In the genomic region with DNA sequence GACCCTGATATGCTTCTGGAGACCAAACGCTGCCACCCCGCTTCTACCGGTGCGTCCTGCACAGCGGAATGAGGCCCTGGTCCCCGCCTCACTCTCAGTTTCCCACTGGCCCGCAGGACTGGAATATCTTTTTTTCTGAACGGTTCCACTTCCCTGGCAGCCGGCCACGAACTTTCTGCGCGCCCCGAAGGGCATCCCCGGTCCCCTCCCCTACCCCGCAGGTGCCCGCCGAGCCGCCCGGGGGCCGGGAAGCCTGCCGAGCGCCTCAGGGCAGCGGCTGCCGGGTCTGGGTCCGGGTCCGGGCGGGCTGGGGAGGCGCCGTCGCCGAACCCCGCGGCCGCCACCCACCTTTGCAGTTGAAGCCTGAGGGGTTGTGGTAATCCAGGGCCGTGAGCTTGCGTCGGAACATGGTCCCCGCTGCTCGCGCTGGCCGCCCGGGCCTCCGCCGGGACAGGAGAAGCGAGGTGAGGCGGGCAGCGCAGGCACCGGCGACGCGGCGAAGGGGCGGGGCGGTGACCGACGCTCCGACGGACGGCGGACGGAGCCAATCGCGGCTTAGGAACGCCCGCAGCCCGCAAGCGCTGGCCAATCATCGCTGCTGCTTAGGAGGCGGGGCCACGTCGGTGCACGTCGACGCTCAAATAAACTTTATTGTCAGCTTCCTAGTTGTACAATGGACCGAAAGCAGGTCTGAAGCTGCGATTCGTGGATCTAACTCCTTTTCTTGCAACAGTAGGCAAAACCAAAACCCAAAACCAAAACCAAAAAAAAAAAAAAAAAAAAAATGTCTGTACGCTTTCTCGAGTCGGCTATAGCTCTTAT, we compare ENCODE assay signal across 1 mouse cellular context.
A peak's percentile ranks its signal among the peaks of the same experiment; 100 is the strongest.
TF ChIP-seq lines count a peak whose summit lies in the region.

A gene (minus strand): TSS at position 504 of the 822 bp plus-strand sequence.

TF ChIP-seq in CH12.LX, 34 proteins besides CTCF, POLR2A, EP300 and RAD21 (continued from another document):
- TF ChIP-seq GABPA (IDR thresholded peaks at IDR 0.05; ENCODE audit: insufficient replicate concordance, low read depth, low read length) (no peak), MEF2A (IDR thresholded peaks at IDR 0.05; ENCODE audit: borderline replicate concordance, low read depth, low read length) (0 out of 2 replicates have a peak, but pooled peaks have one; percentile 27), UBTF (IDR thresholded peaks at IDR 0.05; ENCODE audit: low read depth, low read length) (peak; percentile 78; the same call in 1 of the 2 replicates), POLR2AphosphoS2 (IDR thresholded peaks at IDR 0.05; ENCODE audit: low read depth, low read length) (peak; percentile 69; the same call in 1 of the 2 replicates), ELF1 (IDR thresholded peaks at IDR 0.05; ENCODE audit: low read depth, low read length) (peak; percentile 81), HCFC1 (IDR thresholded peaks at IDR 0.05; ENCODE audit: low read depth, low read length) (peak; percentile 86), MAZ (IDR thresholded peaks at IDR 0.05; ENCODE audit: low read depth, low read length) (peak; percentile 15; the same call in 1 of the 2 replicates), PAX5 (IDR thresholded peaks at IDR 0.05; ENCODE audit: low read length) (no peak), SIN3A (IDR thresholded peaks at IDR 0.05; ENCODE audit: low read length) (peak; percentile 86), TBP (conservative IDR thresholded peaks at IDR 0.05; ENCODE audit: low read depth, low read length) (peak; percentile 77), NELFE (IDR thresholded peaks at IDR 0.05; ENCODE audit: low read depth, low read length) (peak; percentile 74), IRF4 (IDR thresholded peaks at IDR 0.05; ENCODE audit: low read depth, low read length) (peak; percentile 16; the same call in 1 of the 2 replicates)
